Mouse (Mus musculus): Measurements from ENCODE around the gene Ccdc187.

DNA sequence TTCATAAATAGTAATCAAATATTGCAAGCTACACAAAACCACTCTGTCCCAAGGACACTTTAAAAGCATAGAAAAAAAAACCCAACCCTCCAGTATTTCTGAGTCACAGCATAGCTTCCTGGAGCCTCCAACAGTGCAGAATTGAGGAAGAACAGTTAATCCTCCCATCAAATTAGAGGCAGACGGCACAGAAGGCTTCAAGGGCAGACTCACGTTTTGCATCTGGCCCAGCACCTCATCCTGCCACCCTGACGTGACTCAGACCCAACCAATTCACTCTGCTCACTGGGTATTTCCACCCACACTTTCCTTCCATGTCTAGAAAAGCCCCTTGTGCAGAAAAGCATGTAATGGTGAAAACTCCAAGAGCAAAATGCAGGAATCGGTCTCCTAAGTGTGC, 64.1 kb downstream of the Ccdc187 start:
- no peak for TF ChIP-seq CTCF (IDR thresholded peaks at IDR 0.05; ENCODE audit: low read depth)
- no peak for TF ChIP-seq EP300 (optimal IDR thresholded peaks at IDR 0.05)

Measured in stomach, postnatal 0 days (tissue).